Mouse (Mus musculus) left cerebral cortex, adult 18-20 months (tissue): ENCODE measurements at regions not wholly inside any gene's neighbourhood (a gene's known extent, or its start where the extent isn't known, plus 50 kb on each side); places are given as distances from the start of the nearest gene placed in this dataset.

ENCODE experiments used
- DNase-seq, 2 experiments: peaks; one replicate each; pipeline ENCODE4 v3.0.0; 2021 to 2022; ENCODE audit warnings: low spot score in 2 of 2, mixed read lengths in 1 of 2

DNA sequence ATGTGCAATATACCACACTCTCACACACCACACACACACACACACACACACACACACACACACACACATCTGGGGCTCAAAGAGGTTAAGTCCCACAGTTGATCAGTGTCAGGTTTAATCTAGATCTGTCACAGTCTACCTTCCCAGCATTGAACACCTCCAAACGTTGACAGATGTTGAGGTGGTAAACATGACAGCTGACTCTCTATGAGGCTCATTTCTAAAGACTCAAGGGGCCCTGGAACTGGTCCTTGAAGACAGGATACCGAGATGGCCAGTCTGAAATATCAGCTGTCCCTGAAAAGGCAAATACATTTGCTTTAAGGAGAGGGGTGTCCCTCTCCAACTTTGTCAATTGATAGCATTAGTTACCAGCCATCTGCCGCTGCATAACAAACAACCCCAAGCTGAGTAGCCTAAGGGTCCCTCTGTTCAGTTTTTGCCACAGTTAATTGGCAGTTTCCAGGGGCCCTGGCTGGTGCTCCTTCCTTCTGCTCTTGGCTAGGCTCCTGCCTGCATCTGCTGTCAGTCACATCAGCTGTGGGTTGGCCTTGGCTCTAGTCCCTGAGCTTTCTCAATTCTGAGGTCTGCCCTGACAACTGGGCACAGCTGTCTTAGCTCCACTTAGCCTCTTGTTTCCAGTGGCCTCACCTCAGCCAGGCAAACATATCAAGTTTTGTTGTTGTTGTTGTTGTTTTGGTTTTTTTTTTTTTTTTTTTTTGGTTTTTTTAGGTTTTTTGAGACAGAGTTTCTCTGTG lies 73.5 kb upstream of the Ctnnb1 start:
- no peak for DNase-seq

DNA sequence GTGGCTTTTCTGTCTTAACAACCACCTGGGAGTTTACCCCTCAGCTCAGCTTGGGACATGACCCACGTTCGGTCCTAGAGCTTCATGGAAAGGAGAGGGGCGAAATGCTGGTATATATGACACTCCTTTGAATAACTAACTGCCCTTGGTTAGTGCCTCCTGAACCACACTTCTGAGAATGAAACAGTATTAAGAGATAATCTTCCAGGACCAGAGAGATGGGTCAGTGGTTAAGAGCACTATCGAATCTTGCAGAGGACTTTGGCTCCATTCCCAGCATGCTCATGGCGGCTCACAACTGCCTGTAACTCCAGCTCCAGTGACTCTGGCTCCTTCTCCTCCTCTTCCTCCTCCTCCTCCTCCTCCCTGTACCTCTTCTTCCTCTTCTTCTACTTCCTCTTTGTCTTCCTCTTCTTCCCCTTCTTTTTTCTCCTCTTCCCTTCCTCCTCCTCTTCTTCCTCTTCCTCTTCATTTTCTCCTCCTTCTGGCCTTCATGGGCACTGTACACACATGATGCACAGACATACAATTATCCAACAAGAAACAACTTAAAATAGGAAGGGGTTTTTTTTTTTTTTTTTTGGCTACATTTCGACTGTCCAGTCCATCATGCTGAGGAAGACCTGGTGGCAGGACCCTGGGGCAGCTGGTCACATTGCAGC lies 71.0 kb upstream of the Ctnnb1 start:
- no peak for DNase-seq

DNA sequence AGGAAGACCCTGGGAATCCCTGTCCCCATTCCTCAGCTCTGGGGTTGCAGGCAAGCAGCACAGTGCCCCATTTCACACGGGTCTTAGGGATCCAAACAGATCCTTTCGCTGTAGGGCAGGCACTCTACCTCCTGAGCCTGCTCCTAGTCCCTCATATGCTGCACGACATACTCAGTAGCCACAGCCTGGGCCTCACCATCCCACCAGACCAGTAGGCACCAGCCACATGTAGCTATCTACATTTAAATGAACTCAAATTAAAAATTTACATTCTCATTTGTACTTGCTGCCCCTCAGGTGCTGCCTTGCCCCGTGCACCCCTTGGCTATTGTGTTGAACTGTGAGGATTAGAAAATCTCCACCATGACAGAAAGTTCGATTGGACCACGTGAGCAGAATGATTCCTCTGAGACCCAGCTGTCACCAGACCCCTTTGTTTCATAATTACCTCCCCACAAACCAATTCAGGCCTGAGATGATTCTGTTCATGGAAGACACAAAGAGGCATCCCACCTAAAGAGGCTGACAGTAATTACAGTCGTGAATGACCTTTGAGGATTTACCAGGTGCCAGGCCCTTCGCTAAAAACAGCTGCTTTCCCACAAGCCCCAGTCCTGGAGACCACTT lies 67.9 kb upstream of the Ctnnb1 start:
- no peak for DNase-seq

DNA sequence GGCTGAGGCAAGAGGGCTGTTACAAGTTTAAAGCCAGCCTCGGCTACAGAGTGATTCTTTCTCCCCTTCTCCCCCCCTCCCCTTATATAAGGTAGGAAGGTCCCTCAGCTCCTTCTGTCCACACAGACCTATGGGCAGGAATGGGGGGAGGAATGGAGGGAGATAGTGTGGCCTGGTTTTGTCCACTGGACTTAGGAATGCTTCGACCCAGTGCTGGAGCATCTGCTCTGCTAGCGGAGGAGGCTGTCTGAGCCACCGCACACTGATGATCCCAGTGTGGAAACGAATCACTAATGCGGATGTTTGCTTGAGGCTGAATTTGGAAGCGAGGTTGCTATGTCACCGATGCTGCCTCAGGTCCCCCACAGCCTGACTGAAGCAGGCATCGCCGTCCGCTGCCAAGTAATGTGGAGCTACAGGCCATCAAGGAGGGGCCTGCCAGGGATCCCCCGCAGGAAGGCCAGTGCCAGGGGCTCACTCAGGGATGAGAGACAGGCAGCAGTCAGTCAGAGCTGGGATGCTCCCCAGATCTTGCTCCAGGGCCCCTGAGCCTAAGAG lies 67.1 kb upstream of the Ctnnb1 start:
- no peak for DNase-seq

DNA sequence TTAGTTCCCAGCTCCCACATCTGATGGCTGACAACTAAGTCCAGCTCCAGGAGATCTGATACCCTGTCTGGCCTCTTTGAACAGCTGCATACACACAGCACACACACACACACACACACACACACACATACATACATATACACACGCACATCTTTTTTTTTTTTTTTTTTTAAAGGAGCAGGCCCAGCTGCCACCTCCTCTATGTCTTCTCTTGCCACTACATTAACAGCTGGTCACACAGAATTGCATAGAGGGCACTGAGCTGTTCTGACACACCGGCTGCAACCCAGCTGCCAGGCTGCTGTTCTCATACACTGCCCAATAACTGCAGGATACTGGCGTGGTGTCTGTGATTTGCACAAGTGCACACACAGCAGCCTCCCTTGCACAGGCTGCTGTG lies 64.6 kb upstream of the Ctnnb1 start:
- no peak for DNase-seq

DNA sequence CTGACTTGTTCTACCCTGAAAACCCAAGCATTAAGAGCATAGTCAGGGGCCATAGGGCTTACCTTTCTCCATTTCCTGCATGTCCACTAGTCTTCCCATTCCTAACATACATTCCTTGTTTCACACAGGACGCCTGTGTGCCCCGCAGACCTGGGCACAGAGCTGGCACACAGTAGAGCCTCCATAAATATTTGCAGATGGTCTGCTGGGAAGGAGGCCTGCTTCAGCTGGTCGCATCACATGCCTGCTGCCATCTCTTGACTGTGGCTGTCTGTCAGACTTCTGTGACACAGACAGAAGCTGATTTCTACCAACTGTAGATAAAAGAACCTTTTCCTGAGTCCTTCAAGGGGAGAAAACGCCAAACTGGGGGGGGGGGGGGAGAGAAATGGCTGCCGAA lies 62.8 kb upstream of the Ctnnb1 start:
- DNase-seq, result no peak

DNA sequence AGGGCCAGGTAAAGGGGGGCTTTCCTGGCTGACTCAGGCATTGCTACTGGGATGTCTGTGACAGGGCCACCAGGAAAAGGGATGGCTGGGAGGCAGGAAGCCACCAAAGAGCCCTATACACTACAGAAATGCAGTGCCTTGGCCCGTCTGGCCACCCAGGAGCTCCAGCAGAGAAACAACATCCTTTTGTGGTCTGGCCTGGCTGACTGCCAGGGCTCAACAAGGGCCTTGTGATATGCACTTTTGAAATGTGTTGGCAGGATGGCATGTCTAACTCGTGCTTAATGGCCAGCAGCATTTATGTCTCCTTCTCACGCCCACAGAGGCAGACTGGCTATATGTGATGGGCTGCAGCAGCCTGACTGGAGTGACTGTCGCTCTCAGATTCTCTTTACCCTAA lies 62.3 kb upstream of the Ctnnb1 start:
- no peak for DNase-seq

DNA sequence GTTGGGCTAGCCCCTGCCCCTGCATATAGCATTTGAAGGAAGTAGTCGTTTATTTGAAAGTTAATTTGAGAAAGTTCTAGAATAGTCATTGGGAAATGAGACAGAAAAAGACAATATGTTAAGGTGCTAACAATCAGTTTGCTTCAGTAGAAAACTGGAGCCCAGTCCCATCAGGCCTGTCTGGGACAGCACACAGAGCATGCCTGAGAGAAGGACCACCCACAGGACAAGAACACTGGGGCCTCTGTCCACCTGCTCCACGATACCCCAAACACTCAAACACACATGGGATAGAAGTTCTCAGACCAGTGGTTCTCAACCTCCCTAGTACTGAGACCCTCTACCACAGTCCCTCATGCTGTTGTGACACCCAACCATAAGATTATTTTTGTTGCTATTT lies 61.2 kb upstream of the Ctnnb1 start:
- no peak for DNase-seq

DNA sequence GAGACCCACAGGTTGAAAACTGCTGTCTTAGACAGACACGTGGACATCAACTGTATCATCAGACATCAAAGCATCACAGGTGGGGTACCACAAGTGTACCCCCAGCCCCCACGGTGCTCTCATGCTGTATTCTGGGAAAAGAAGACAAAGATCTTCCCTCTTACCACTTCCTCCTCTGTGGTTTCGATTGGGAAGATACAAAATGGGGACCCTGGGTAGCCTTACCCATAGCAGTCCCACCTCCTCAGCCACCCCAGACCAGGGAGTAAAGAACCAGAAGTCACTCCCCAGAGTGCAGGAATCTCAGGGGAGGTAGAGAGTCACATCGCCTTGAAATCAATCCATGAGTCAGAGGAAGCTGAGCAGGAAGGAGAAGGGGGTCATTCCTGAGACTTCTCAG lies 60.7 kb upstream of the Ctnnb1 start:
- no peak for DNase-seq

DNA sequence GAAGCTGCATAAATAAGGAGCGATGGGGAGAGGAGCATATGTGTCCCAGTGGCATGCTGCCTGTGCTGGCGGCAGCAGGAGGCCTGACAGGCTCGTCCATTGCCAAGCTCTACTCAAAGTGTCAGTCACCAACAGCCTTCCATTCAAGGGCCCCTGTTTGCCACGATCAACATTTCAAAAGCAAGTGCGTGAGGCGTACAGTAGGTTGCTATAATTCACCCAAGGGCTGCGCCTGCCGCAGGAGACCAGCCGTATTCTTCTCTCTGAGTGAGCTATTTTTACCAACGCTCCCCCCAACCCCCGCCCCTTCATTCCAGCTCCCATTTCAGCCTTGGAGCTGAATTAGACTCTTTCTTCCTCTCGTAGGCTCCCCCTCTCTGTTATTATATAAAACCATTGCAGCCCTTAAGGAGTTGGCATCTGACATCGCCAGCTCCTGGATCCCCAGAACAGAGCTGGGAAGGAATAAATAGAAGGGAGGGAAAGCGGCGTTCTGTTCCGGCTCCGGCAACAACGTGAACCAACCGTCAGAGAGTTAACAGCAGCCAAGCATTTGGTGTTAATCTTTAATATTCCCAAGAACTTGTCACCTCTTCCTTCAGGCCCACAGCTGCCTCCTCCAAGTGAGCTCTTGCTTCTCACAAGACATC lies 59.5 kb upstream of the Ctnnb1 start:
- DNase-seq, result peak; percentile 50 to 64

DNA sequence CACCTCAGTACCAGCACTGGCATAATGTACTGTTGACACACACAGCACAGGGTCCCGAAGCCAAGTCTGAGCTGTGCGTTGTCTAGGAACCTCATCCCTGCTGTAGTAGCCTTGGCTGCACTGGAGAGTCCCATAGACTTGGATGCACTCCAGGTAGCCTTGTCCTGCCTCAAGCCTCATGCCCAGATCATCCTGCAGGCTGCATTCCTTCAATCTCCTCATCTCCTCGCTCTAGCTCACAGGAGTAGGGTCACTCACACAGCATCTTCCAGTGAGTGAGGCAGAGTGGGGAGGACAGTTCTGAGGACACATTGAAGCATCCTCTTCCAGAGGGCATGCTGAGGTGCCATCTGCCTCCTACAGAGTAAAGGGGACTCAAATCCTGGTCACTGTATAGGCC lies 55.7 kb upstream of the Ctnnb1 start:
- DNase-seq, result no peak

DNA sequence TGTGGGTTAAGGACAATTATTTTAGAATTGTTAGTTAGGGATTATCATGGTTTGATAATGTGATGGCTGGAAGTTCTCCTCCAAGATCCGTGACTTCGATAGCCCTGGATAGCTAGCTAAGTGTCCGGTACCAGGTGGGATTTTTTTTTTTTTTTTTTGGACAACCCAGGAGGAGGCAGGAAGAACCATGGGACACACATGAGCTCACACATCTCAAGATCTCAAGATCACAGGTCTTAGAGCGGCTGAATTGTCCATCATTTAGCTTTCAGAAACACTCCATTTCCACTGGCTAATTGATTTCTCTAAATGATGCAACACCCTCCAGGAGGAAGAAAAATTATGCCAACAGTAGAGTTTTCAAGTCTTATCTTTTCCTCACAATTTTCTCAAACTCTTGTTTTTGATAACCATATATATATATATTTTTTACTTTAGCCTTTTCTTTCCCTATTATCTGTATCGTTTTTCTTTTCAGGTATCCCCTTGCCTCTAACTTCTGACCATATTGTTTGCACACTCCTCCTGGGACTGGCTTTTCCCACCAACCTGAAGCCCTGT lies 54.5 kb upstream of the Ctnnb1 start:
- DNase-seq, result no peak

DNA sequence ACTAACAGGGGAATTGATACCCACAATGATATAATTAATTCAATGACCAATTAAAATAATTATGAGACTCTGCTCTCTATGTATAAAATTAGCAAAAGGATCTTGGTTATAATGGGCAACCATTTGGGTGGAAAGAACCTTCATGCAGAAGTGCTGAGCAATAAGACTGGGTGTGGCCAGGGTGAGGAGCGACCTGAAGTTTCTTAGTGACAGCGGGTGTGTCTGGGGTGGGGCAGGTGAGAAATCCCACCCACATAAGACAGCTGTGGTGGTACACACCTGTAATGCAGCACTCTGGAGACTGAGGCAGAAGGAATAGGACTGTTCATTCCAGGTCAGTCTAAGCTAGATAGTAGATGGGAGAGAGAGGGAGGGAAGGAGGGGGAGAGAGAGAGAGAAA lies 51.9 kb upstream of the Ctnnb1 start:
- no peak for DNase-seq
